Mouse (Mus musculus) right cerebral cortex, postnatal 25 days (tissue): ENCODE measurements at regions not wholly inside any gene's neighbourhood (a gene's known extent, or its start where the extent isn't known, plus 50 kb on each side); places are given as distances from the start of the nearest gene placed in this dataset.
"Not testable (repeated sequence)": the region's sequence is repeated elsewhere in the genome, so short reads cannot be mapped to it uniquely, and the experiment has no call there.

Experiments
- DNase-seq: peaks from one replicate; pipeline ENCODE4 v3.0.0; 2022

DNA sequence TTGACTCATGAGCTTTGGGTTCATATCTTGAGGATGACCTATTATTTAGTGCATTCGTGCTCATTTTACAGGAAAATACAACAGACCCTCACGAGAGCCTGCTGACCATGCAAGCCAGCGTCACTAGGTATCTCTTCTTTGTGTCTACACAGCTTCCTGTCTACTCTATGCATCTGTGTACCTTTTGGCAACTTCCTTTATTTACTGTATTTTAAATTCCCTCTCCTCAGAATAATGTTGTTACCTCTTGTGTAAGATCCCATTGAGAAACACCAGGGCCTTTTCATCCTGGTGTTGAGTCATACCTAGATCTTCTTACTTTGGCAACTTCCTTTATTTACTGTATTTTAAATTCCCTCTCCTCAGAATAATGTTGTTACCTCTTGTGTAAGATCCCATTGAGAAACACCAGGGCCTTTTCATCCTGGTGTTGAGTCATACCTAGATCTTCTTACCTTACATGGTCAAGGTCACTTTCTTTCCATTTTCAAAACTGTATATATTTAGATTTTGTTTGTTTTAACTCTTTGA lies 639.1 kb upstream of the Rorb start:
- not testable (repeated sequence) for DNase-seq

DNA sequence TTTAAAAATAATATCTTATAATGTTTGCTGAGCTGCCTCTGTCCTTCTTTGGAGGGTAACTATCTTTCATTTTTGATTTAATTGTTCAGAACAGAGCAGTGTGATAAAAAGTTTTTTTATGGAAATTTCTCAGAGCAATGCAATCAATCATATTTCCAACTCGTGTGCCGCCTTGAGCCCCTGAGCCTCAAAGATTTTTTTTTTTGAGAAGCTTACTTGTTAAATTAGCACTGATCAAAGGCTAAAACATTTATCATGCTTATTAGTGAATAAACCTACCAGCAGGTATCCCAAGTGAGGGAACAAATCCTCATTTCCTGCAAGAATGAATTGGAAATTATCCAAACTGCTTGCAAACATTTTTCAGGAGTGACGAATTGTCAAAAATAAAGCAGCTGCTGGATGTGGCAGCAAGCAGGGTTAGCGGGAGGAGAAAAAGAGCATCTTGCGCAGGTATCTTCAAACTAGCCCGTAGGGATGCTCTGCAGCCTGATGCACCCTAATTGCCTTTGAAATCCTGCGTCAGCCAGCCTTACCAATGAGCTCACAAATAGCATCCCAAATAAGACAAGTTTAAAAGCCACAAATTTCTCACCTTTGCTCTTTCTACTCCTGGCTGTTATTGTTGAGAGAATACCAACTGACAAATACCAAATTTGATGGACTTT lies 637.0 kb upstream of the Rorb start:
- no peak for DNase-seq

DNA sequence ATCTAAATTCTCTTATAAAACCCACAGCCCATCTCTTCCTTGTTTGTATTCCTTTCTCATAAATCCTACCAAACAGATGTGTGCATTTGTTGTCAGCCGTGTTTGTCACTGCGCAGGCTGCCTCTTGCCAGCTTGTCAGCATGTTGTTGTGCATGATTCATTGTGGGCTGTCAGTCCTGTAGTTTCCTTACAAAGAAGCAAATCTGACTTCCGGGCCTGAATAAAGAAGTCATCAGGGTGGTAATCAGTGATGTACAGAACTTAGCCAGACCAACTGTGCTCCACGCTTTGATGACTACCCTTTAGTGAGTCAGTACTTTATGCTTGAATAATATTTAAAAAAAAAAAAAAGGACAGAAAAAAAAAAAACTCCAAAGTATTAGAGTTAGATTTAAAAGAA lies 608.9 kb upstream of the Rorb start:
- DNase-seq: no peak
